Mouse (Mus musculus): ENCODE results near the gene Krt80. TPM values are rescaled to one million over a fixed set of nuclear protein-coding genes. Genes with fewer than 3 reads are reported as not detected.

The Krt80 gene
- polyA plus RNA-seq, 2 experiments = 3.3 to 3.8 TPM

DNA sequence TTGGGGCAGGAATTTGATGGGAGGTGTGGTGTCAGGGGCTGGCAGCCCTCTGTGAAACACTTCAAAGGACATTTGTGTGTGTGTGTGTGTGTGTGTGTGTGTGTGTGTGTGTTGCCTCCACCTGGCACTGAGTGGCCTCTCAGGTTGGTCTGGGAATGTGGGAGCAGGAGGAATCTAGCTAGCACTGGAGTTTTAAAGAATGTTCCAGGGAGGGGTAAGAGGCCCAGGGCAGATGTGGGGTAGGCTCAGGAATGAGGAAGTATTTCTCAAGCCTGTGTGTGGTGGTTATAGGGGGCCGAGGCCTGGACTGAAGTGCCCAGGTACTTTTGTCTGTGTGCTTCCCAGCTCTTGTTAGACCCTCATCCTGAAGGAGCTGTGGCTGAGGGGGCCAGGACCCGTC lies 40.8 kb upstream of the Krt80 start, which contains the start of gene Krt7:
TSS of gene Krt7 (plus strand) at position 269 of the 400 bp plus-strand sequence.
- 29% methylated on average over 2 of the region's 2 CpGs for WGBS
- H3K4me2 ChIP-seq (replicated peaks; ENCODE audit: low read depth, low read length, severe bottlenecking) = no peak within 1 kb of the TSS; the same call in 1 of the 2 replicates
- H3K4me3 ChIP-seq (replicated peaks; ENCODE audit: low read length) = no peak within 1 kb of the TSS
- no peaks in the 10 kb centered on the region for H3K9me3 ChIP-seq (ENCODE audit: control insufficient read depth, low read length)
- no peak for TF ChIP-seq POLR2A (IDR thresholded peaks at IDR 0.05; ENCODE audit: borderline replicate concordance, extremely low read depth, insufficient read depth, insufficient read length)
- H3K4me1 ChIP-seq (ENCODE audit: control insufficient read depth, insufficient read depth, low read length) = peaks cover 11% of the 10 kb centered on the region; the same call in 1 of the 2 replicates
- peaks cover 13% of the 10 kb centered on the region for H3K27me3 ChIP-seq (ENCODE audit: control insufficient read depth, insufficient read depth, low read length)
- DNase-seq (ENCODE audit: low spot score) = peak; percentile 24
- H3K27ac ChIP-seq (replicated peaks; ENCODE audit: low read depth, low read length) = 0 out of 2 replicates have a peak within 1 kb of the TSS, but pooled peaks have one; percentile 10
- ATAC-seq (ENCODE audit: low FRiP score, low read depth) = no peak
- H3K36me3 ChIP-seq (ENCODE audit: control insufficient read depth, insufficient read depth, low read length) = no peaks in the 10 kb centered on the region
- H3K9ac ChIP-seq (ENCODE audit: low read depth, low read length, severe bottlenecking) = 0 out of 2 replicates have a peak within 1 kb of the TSS, but pooled peaks have one; percentile 14

DNA sequence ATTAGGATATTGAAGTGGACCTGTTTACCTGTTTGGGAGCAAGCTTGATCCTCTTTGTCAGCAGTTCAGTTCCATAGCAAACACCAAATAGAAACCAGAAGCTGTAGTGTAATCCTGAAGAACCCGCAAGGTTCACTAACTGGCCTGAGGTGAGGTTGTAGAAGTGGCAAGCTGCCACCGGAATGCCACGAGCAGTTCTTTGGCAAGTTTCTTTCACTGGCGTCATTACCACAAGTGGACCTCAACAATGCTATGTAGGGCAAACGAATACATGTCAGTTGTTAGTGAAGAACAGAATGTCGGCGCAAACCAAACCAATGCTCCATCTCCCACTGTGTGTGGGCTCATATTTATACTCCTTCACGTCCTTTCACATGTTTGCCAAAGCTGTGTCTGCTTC lies 28.3 kb upstream of the Krt80 start:
- no peak for TF ChIP-seq POLR2A (IDR thresholded peaks at IDR 0.05; ENCODE audit: borderline replicate concordance, extremely low read depth, insufficient read depth, insufficient read length)
- 79% methylated on average over 8 of the region's 8 CpGs for WGBS
- DNase-seq (ENCODE audit: low spot score) = no peak

DNA sequence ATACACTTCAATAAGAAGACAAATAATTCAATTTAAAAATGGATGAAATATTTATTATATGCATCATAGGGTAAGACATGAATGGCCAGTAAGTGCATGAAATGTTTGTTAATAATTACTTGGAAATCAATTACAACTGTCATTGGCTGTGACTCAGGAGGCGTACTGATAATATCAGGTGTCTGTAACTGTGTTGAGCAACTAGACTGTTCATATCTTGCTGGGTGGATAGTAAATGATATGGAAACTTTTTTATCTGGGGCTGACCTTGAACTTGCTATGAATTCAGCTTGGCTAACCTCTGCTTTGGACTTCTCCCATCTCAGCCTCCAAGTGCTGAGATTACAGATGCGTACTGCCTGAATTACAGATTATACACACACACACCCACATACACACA lies 27.7 kb upstream of the Krt80 start:
- 85% methylated on average over 2 of the region's 2 CpGs for WGBS
- peaks cover 12% of the 10 kb centered on the region for H3K4me1 ChIP-seq (ENCODE audit: control insufficient read depth, insufficient read depth, low read length)
- DNase-seq (ENCODE audit: low spot score) = no peak
- no peak overlapping the region for H3K27ac ChIP-seq (replicated peaks; ENCODE audit: low read depth, low read length)
- no peaks in the 10 kb centered on the region for H3K36me3 ChIP-seq (ENCODE audit: control insufficient read depth, insufficient read depth, low read length)
- H3K4me3 ChIP-seq (replicated peaks; ENCODE audit: low read length) = no peak overlapping the region
- H3K4me2 ChIP-seq (replicated peaks; ENCODE audit: low read depth, low read length, severe bottlenecking) = no peak overlapping the region
- H3K9me3 ChIP-seq (ENCODE audit: control insufficient read depth, low read length) = no peaks in the 10 kb centered on the region
- no peak for ATAC-seq (ENCODE audit: low FRiP score, low read depth)
- H3K9ac ChIP-seq (ENCODE audit: low read depth, low read length, severe bottlenecking) = no peak overlapping the region
- no peaks in the 10 kb centered on the region for H3K27me3 ChIP-seq (ENCODE audit: control insufficient read depth, insufficient read depth, low read length)
- TF ChIP-seq POLR2A (IDR thresholded peaks at IDR 0.05; ENCODE audit: borderline replicate concordance, extremely low read depth, insufficient read depth, insufficient read length) = no peak

More for the DNA sequence above, 28.3 kb upstream of the Krt80 start:
- Histone ChIP-seq H3K9me3 (ENCODE audit: control insufficient read depth, low read length) (no peaks in the 10 kb centered on the region), H3K4me2 (replicated peaks; ENCODE audit: low read depth, low read length, severe bottlenecking) (no peak overlapping the region), H3K36me3 (ENCODE audit: control insufficient read depth, insufficient read depth, low read length) (no peaks in the 10 kb centered on the region), H3K27me3 (ENCODE audit: control insufficient read depth, insufficient read depth, low read length) (no peaks in the 10 kb centered on the region), H3K4me3 (replicated peaks; ENCODE audit: low read length) (no peak overlapping the region), H3K4me1 (ENCODE audit: control insufficient read depth, insufficient read depth, low read length) (peaks cover 12% of the 10 kb centered on the region), H3K9ac (ENCODE audit: low read depth, low read length, severe bottlenecking) (no peak overlapping the region), H3K27ac (replicated peaks; ENCODE audit: low read depth, low read length) (no peak overlapping the region)
- no peak for ATAC-seq (ENCODE audit: low FRiP score, low read depth)

- 39% methylated on average over 3 of the region's 3 CpGs for WGBS
Observed at GRCm38 (mm10) chr15:101396921-101397320, 27.0 kb upstream of the Krt80 start.

GRCm38 (mm10) chr15:101396466-101396865 lies 26.5 kb upstream of the Krt80 start:
- no peaks in the 10 kb centered on the region for H3K9me3 ChIP-seq (ENCODE audit: control insufficient read depth, low read length)
- no peak overlapping the region for H3K4me2 ChIP-seq (replicated peaks; ENCODE audit: low read depth, low read length, severe bottlenecking)
- no peak overlapping the region for H3K27ac ChIP-seq (replicated peaks; ENCODE audit: low read depth, low read length)
- no peaks in the 10 kb centered on the region for H3K27me3 ChIP-seq (ENCODE audit: control insufficient read depth, insufficient read depth, low read length)
- peaks cover 12% of the 10 kb centered on the region for H3K4me1 ChIP-seq (ENCODE audit: control insufficient read depth, insufficient read depth, low read length)
- TF ChIP-seq POLR2A (IDR thresholded peaks at IDR 0.05; ENCODE audit: borderline replicate concordance, extremely low read depth, insufficient read depth, insufficient read length) = no peak
- no peak overlapping the region for H3K4me3 ChIP-seq (replicated peaks; ENCODE audit: low read length)
- 4% methylated on average over 7 of the region's 7 CpGs for WGBS
- H3K9ac ChIP-seq (ENCODE audit: low read depth, low read length, severe bottlenecking) = no peak overlapping the region
- DNase-seq (ENCODE audit: low spot score) (peak; percentile 26), ATAC-seq (ENCODE audit: low FRiP score, low read depth) (peak; percentile 74)
- H3K36me3 ChIP-seq (ENCODE audit: control insufficient read depth, insufficient read depth, low read length) = no peaks in the 10 kb centered on the region

More at GRCm38 (mm10) chr15:101396921-101397320, 27.0 kb upstream of the Krt80 start:
- no peak overlapping the region for H3K9ac ChIP-seq (ENCODE audit: low read depth, low read length, severe bottlenecking)
- H3K27me3 ChIP-seq (ENCODE audit: control insufficient read depth, insufficient read depth, low read length) = no peaks in the 10 kb centered on the region
- H3K27ac ChIP-seq (replicated peaks; ENCODE audit: low read depth, low read length) = no peak overlapping the region
- no peak overlapping the region for H3K4me2 ChIP-seq (replicated peaks; ENCODE audit: low read depth, low read length, severe bottlenecking)
- DNase-seq (ENCODE audit: low spot score) (no peak), ATAC-seq (ENCODE audit: low FRiP score, low read depth) (no peak)
- H3K4me1 ChIP-seq (ENCODE audit: control insufficient read depth, insufficient read depth, low read length) = peaks cover 12% of the 10 kb centered on the region
- no peak overlapping the region for H3K4me3 ChIP-seq (replicated peaks; ENCODE audit: low read length)
- no peaks in the 10 kb centered on the region for H3K9me3 ChIP-seq (ENCODE audit: control insufficient read depth, low read length)
- no peak for TF ChIP-seq POLR2A (IDR thresholded peaks at IDR 0.05; ENCODE audit: borderline replicate concordance, extremely low read depth, insufficient read depth, insufficient read length)
- no peaks in the 10 kb centered on the region for H3K36me3 ChIP-seq (ENCODE audit: control insufficient read depth, insufficient read depth, low read length)
